Mouse (Mus musculus) limb, embryonic 13.5 days (tissue): Measurements from ENCODE around the gene Bpifb2. TPM values are rescaled to one million over a fixed set of nuclear protein-coding genes. Genes with fewer than 3 reads are reported as not detected.
"Not testable (repeated sequence)": the region's sequence is repeated elsewhere in the genome, so short reads cannot be mapped to it uniquely, and the experiment has no call there.

ENCODE experiments used
- ATAC-seq: fragments of 200-750 bp; cut with Nextera tagmentation; 2 replicates; pipeline ENCODE4 v1.8.0; 2017; ENCODE audit warnings: low read depth, moderate number of reproducible peaks, moderate TSS enrichment; ENCODE audit not compliant: low FRiP score
- H3K27ac ChIP-seq: fragments of 300-500 bp; sonication (generic); 2 replicates; pipeline ENCODE4 v1.5.1; 2015; ENCODE audit warnings: inconsistent platforms, mild to moderate bottlenecking, moderate library complexity
- H3K27me3 ChIP-seq: fragments of 300-500 bp; sonication (generic); 2 replicates; pipeline ENCODE4 v1.6.1; 2015; ENCODE audit warnings: mild to moderate bottlenecking, inconsistent platforms
- H3K36me3 ChIP-seq: fragments of 300-500 bp; sonication (generic); 2 replicates; pipeline ENCODE4 v1.6.1; 2015; ENCODE audit warnings: inconsistent platforms, mild to moderate bottlenecking, moderate library complexity
- H3K4me1 ChIP-seq: fragments of 300-500 bp; sonication (generic); 2 replicates; pipeline ENCODE4 v1.6.1; 2015; ENCODE audit warnings: inconsistent platforms
- H3K4me2 ChIP-seq: fragments of 300-500 bp; sonication (generic); replicated peaks from 2 replicates; pipeline ENCODE4 v1.6.1; 2015; ENCODE audit warnings: inconsistent platforms, mild to moderate bottlenecking, moderate library complexity
- H3K4me3 ChIP-seq: fragments of 300-500 bp; sonication (generic); 2 replicates; pipeline ENCODE4 v1.5.1; 2015; ENCODE audit warnings: moderate library complexity, mild to moderate bottlenecking, inconsistent platforms
- H3K9ac ChIP-seq: fragments of 300-500 bp; sonication (generic); 2 replicates; pipeline ENCODE4 v1.6.1; 2015; ENCODE audit warnings: mild to moderate bottlenecking, inconsistent platforms
- H3K9me3 ChIP-seq: fragments of 300-500 bp; sonication (generic); 2 replicates; pipeline ENCODE4 v1.6.1; 2016; ENCODE audit warnings: inconsistent platforms
- WGBS: fragments of 180-500 bp; shearing (Covaris S2); methylation state at CpG from one replicate; pipeline ENCODE4 v1.1.7; 2015; 5-methylcytosine and 5-hydroxymethylcytosine counted together
- polyA plus RNA-seq: library from polyadenylated mRNA; unstranded; fragments of >200 nt; fragmentation: Nextera tagmentation; extraction: Ambion mirVana; gene quantifications from 2 replicates; pipeline ENCODE4 v1.2.1, GENCODE M21; 2015

Bpifb2 gene
- not detected in 2 replicates for polyA plus RNA-seq

- Histone ChIP-seq H3K9ac (no peak within 1 kb of the TSS), H3K36me3 (no peaks in the 10 kb centered on the region), H3K27ac (no peak within 1 kb of the TSS), H3K27me3 (no peaks in the 10 kb centered on the region), H3K4me2 (no peak within 1 kb of the TSS), H3K4me3 (no peak within 1 kb of the TSS), H3K9me3 (no peaks in the 10 kb centered on the region), H3K4me1 (no peaks in the 10 kb centered on the region)
- 67% methylated on average over 9 of the region's 9 CpGs for WGBS
- ATAC-seq: no peak
Measured at GRCm38 (mm10) chr2:153874745-153875144, at the start of gene Bpifb2. TSS of gene Bpifb2 (plus strand) at chr2:153875045.

GRCm38 (mm10) chr2:153825900-153826299 lies 48.9 kb upstream of the Bpifb2 start:
- not testable (repeated sequence) for H3K9ac ChIP-seq, H3K4me3 ChIP-seq, H3K27ac ChIP-seq, H3K4me1 ChIP-seq, H3K27me3 ChIP-seq, ATAC-seq, H3K9me3 ChIP-seq, H3K36me3 ChIP-seq, H3K4me2 ChIP-seq
- 63% methylated on average over 32 of the region's 32 CpGs for WGBS

GRCm38 (mm10) chr2:153827171-153827830 lies 47.5 kb upstream of the Bpifb2 start:
- no peak for ATAC-seq
- H3K36me3 ChIP-seq: no peaks in the 10 kb centered on the region
- no peak overlapping the region for H3K4me2 ChIP-seq
- H3K4me3 ChIP-seq: no peak overlapping the region
- WGBS: 82% methylated on average over 8 of the region's 8 CpGs
- no peak overlapping the region for H3K27ac ChIP-seq
- peaks cover 5% of the 10 kb centered on the region; the same call in 1 of the 2 replicates for H3K27me3 ChIP-seq
- H3K9ac ChIP-seq: no peak overlapping the region
- H3K9me3 ChIP-seq: no peaks in the 10 kb centered on the region
- no peaks in the 10 kb centered on the region for H3K4me1 ChIP-seq

- no peaks in the 10 kb centered on the region for H3K9me3 ChIP-seq
- H3K27ac ChIP-seq: no peak overlapping the region
- no peak overlapping the region for H3K4me3 ChIP-seq
- H3K27me3 ChIP-seq: peaks cover 5% of the 10 kb centered on the region; the same call in 1 of the 2 replicates
- H3K36me3 ChIP-seq: no peaks in the 10 kb centered on the region
- H3K9ac ChIP-seq: no peak overlapping the region
- no peak for ATAC-seq
- H3K4me1 ChIP-seq: no peaks in the 10 kb centered on the region
- H3K4me2 ChIP-seq: no peak overlapping the region
- 76% methylated on average over 7 of the region's 7 CpGs for WGBS
Measured at GRCm38 (mm10) chr2:153828704-153829103, 46.1 kb upstream of the Bpifb2 start.

- Histone ChIP-seq H3K27ac (no peak overlapping the region), H3K4me3 (no peak overlapping the region), H3K4me2 (no peak overlapping the region), H3K9me3 (no peaks in the 10 kb centered on the region), H3K9ac (no peak overlapping the region), H3K36me3 (no peaks in the 10 kb centered on the region), H3K27me3 (no peaks in the 10 kb centered on the region), H3K4me1 (no peaks in the 10 kb centered on the region)
- WGBS: 86% methylated on average over 8 of the region's 8 CpGs
- ATAC-seq: no peak
Measured at GRCm38 (mm10) chr2:153833291-153833690, 41.6 kb upstream of the Bpifb2 start.

GRCm38 (mm10) chr2:153842854-153843253 lies 32.0 kb upstream of the Bpifb2 start:
- no peaks in the 10 kb centered on the region for H3K36me3 ChIP-seq
- no peaks in the 10 kb centered on the region for H3K27me3 ChIP-seq
- no peak overlapping the region for H3K27ac ChIP-seq
- H3K4me1 ChIP-seq: no peaks in the 10 kb centered on the region
- no peak overlapping the region for H3K9ac ChIP-seq
- ATAC-seq: no peak
- no peak overlapping the region for H3K4me2 ChIP-seq
- 86% methylated on average over 8 of the region's 8 CpGs for WGBS
- H3K4me3 ChIP-seq: no peak overlapping the region
- no peaks in the 10 kb centered on the region for H3K9me3 ChIP-seq

- H3K4me1 ChIP-seq: no peaks in the 10 kb centered on the region
- H3K4me2 ChIP-seq: no peak overlapping the region
- WGBS: 76% methylated on average over 3 of the region's 3 CpGs
- H3K9ac ChIP-seq: no peak overlapping the region
- no peak overlapping the region for H3K4me3 ChIP-seq
- H3K9me3 ChIP-seq: peaks cover 6% of the 10 kb centered on the region; the same call in 1 of the 2 replicates
- no peak overlapping the region for H3K27ac ChIP-seq
- H3K36me3 ChIP-seq: no peaks in the 10 kb centered on the region
- no peak for ATAC-seq
- no peaks in the 10 kb centered on the region for H3K27me3 ChIP-seq
Measured at GRCm38 (mm10) chr2:153848389-153848788, 26.5 kb upstream of the Bpifb2 start.

- Histone ChIP-seq H3K9ac (no peak overlapping the region), H3K4me2 (no peak overlapping the region), H3K36me3 (no peaks in the 10 kb centered on the region), H3K4me1 (no peaks in the 10 kb centered on the region), H3K27ac (no peak overlapping the region), H3K27me3 (no peaks in the 10 kb centered on the region), H3K4me3 (no peak overlapping the region), H3K9me3 (peaks cover 6% of the 10 kb centered on the region; the same call in 1 of the 2 replicates)
- 81% methylated on average over 6 of the region's 6 CpGs for WGBS
- no peak for ATAC-seq
Measured at GRCm38 (mm10) chr2:153850351-153851029, 24.4 kb upstream of the Bpifb2 start.

GRCm38 (mm10) chr2:153851030-153851360 lies 23.9 kb upstream of the Bpifb2 start:
- WGBS: 54% methylated on average over 4 of the region's 4 CpGs
- no peaks in the 10 kb centered on the region for H3K36me3 ChIP-seq
- no peak overlapping the region for H3K27ac ChIP-seq
- H3K27me3 ChIP-seq: no peaks in the 10 kb centered on the region
- no peak overlapping the region for H3K4me2 ChIP-seq
- H3K4me1 ChIP-seq: no peaks in the 10 kb centered on the region
- no peak for ATAC-seq
- H3K9ac ChIP-seq: no peak overlapping the region
- H3K9me3 ChIP-seq: peaks cover 6% of the 10 kb centered on the region; the same call in 1 of the 2 replicates
- no peak overlapping the region for H3K4me3 ChIP-seq

GRCm38 (mm10) chr2:153853544-153853943 lies 21.3 kb upstream of the Bpifb2 start:
- no peak overlapping the region for H3K4me3 ChIP-seq
- peak; percentile 50; the same call in 1 of the 2 replicates for ATAC-seq
- peaks cover 6% of the 10 kb centered on the region; the same call in 1 of the 2 replicates for H3K9me3 ChIP-seq
- H3K4me1 ChIP-seq: no peaks in the 10 kb centered on the region
- H3K9ac ChIP-seq: no peak overlapping the region
- H3K36me3 ChIP-seq: no peaks in the 10 kb centered on the region
- no peak overlapping the region for H3K4me2 ChIP-seq
- no peaks in the 10 kb centered on the region for H3K27me3 ChIP-seq
- 15% methylated on average over 5 of the region's 5 CpGs for WGBS
- no peak overlapping the region for H3K27ac ChIP-seq

GRCm38 (mm10) chr2:153859581-153859980 lies 15.3 kb upstream of the Bpifb2 start:
- Histone ChIP-seq H3K36me3 (no peaks in the 10 kb centered on the region), H3K9ac (no peak overlapping the region; the same call in 1 of the 2 replicates), H3K4me1 (no peaks in the 10 kb centered on the region), H3K4me2 (no peak overlapping the region), H3K27ac (no peak overlapping the region), H3K27me3 (no peaks in the 10 kb centered on the region), H3K9me3 (no peaks in the 10 kb centered on the region), H3K4me3 (no peak overlapping the region)
- no peak for ATAC-seq
- 71% methylated on average over 2 of the region's 2 CpGs for WGBS

GRCm38 (mm10) chr2:153860315-153860714 lies 14.5 kb upstream of the Bpifb2 start:
- H3K9me3 ChIP-seq: no peaks in the 10 kb centered on the region
- H3K4me1 ChIP-seq: no peaks in the 10 kb centered on the region
- WGBS: 90% methylated on average over 11 of the region's 11 CpGs
- no peak overlapping the region for H3K27ac ChIP-seq
- no peak overlapping the region for H3K9ac ChIP-seq
- no peak overlapping the region for H3K4me2 ChIP-seq
- ATAC-seq: no peak
- H3K27me3 ChIP-seq: no peaks in the 10 kb centered on the region
- H3K4me3 ChIP-seq: no peak overlapping the region
- no peaks in the 10 kb centered on the region for H3K36me3 ChIP-seq
